Mouse (Mus musculus) kidney, adult 2 months (tissue): ENCODE results near the gene Olig2. TPM values are rescaled to one million over a fixed set of nuclear protein-coding genes. Genes with fewer than 3 reads are reported as not detected.

Experiments used
- DNase-seq: peaks from one replicate; pipeline ENCODE4 v3.0.0; 2021
- H3K27ac ChIP-seq: fragments of 200-500 bp; 2 replicates; pipeline ENCODE4 v1.5.1; 2012; ENCODE audit warnings: low read depth, low read length, control low read depth, inconsistent platforms; ENCODE audit not compliant: insufficient read depth
- H3K27me3 ChIP-seq: fragments of 200-500 bp; replicated peaks from 2 replicates; pipeline ENCODE4 v1.6.1; 2012; ENCODE audit warnings: mild to moderate bottlenecking, moderate library complexity, low read length, inconsistent platforms; ENCODE audit not compliant: control insufficient read depth, insufficient read depth
- H3K36me3 ChIP-seq: fragments of 200-500 bp; 2 replicates; pipeline ENCODE4 v1.6.1; 2012; ENCODE audit warnings: mild to moderate bottlenecking, moderate library complexity, low read length, inconsistent platforms; ENCODE audit not compliant: control insufficient read depth, insufficient read depth
- H3K4me1 ChIP-seq: fragments of 200-500 bp; 2 replicates; pipeline ENCODE4 v1.6.1; 2011; ENCODE audit warnings: low read length; ENCODE audit not compliant: control insufficient read depth, insufficient read depth
- H3K4me3 ChIP-seq: fragments of 200-500 bp; 2 replicates; pipeline ENCODE4 v1.5.1; 2011; ENCODE audit warnings: mild to moderate bottlenecking, low read depth, low read length, control low read depth; ENCODE audit not compliant: insufficient read depth
- CTCF ChIP-seq: fragments of 200-500 bp; conservative IDR thresholded peaks from 2 replicates; pipeline ENCODE4 v1.5.1; 2011; ENCODE audit warnings: low read depth, mild to moderate bottlenecking, control low read depth, low read length, moderate library complexity, mixed read lengths; ENCODE audit not compliant: insufficient read depth, insufficient read length
- POLR2A ChIP-seq: fragments of 200-500 bp; IDR thresholded peaks from one replicate; pipeline ENCODE4 v1.6.1; 2011; ENCODE audit warnings: low read depth, low read length, control low read depth
- WGBS: fragments of 180-500 bp; shearing (Covaris S2); methylation state at CpG from one replicate; pipeline ENCODE4 v1.1.7; 2018; 5-methylcytosine and 5-hydroxymethylcytosine counted together
- polyA plus RNA-seq: library from polyadenylated mRNA; depleted of rRNA; stranded (reverse); fragments of >200 nt; gene quantifications from 2 replicates; pipeline ENCODE4 v1.2.3, GENCODE M21; 2012; rRNA removed

Gene Olig2
- polyA plus RNA-seq, result 0.03 TPM in 1 of 2 replicates, not detected in the other

DNA sequence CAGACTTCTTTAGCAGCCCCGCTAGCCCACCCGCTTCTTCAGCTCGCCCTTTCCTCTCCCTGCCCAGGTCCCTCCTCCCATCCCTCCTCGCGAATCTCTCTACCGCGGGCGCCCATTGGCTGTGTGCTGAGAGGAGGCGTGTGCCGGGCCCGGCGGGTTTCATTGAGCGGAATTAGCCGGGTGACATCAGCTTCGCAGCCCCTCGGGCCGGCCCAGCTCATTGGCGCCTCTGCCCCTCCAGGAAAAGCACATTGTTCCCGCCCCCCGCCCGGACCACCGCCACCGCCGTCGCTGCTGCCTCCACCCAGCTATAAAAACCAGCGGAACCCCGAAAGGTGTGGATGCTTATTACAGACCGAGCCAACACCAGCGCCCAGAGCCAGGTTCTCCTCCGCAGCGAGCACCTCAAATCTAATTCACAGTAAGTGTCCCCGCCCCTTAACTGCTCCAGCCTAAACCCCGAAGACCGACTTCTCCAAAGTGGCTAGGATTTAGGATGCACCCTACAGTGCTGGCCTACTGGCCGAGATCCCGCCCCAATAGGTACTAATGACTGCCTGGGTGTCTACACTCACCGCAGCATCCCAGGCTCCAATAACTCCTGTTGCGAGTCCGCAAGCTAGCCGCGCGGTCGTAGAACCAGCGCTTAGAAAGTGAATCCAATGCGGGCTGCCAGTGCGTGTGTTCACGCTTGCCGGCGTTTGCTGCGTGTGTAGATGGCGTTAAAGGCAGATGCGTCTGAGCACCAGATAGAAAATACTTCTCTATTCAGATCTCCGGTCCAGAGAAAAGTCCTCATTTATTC lies at the start of gene Olig2:
Olig2 (plus strand) TSS at position 225 of the 805 bp plus-strand sequence.
- DNase-seq, result no peak
- H3K36me3 ChIP-seq, result no peaks in the 10 kb centered on the region
- H3K4me3 ChIP-seq, result no peak within 1 kb of the TSS
- 3% methylated on average over 52 of the region's 53 CpGs for WGBS
- H3K4me1 ChIP-seq, result no peaks in the 10 kb centered on the region
- peaks cover 16% of the 10 kb centered on the region for H3K27me3 ChIP-seq
- no peak for TF ChIP-seq POLR2A
- no peak for TF ChIP-seq CTCF
- no peak within 1 kb of the TSS for H3K27ac ChIP-seq

DNA sequence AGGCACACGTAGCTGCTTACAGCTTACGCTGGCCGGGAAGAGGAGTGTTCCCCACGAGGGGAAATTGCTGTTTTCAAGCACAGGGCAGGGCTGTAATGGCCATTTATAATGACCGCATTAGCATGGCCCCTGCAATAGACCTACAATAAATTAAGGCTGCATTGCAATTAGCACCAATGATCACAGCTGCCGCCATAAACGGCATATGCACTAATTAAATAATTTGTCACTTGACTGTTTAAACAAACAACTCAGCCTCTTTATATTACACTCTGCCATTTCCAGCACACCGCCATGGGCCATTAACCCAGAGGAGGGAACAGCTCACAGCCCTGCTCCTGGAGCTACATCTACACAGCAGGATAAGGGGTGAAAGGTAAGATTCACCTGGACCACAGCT lies 49.4 kb upstream of the Olig2 start:
- Histone ChIP-seq H3K27me3 (no peaks in the 10 kb centered on the region), H3K4me3 (no peak overlapping the region), H3K36me3 (no peaks in the 10 kb centered on the region), H3K27ac (no peak overlapping the region), H3K4me1 (no peaks in the 10 kb centered on the region)
- no peak for DNase-seq
- WGBS, result 10% methylated on average over 8 of the region's 8 CpGs
- no peak for TF ChIP-seq CTCF
- TF ChIP-seq POLR2A, result no peak

DNA sequence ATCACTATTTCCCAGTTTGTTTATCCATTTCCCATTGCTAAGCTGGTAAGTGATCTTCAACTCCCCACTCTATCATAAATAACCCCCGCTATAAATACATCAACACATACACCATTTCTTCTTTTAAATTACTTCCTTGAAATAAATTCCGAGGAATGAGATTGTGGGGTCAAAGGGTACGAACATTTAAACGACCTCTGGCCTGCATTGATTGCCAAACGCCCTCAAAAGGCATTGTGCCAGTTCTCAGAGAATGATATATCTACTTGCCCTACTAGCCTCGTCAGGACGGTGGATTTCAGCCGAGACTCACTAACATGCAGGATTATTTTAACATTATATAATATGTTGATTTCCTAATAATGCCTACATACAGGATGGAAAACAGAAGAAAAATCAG lies 38.2 kb upstream of the Olig2 start:
- H3K36me3 ChIP-seq, result no peaks in the 10 kb centered on the region
- 18% methylated on average over 8 of the region's 8 CpGs for WGBS
- no peak overlapping the region for H3K4me3 ChIP-seq
- no peaks in the 10 kb centered on the region for H3K4me1 ChIP-seq
- TF ChIP-seq CTCF, result no peak
- no peak for TF ChIP-seq POLR2A
- H3K27ac ChIP-seq, result no peak overlapping the region
- DNase-seq, result peak; percentile 17
- no peaks in the 10 kb centered on the region for H3K27me3 ChIP-seq

DNA sequence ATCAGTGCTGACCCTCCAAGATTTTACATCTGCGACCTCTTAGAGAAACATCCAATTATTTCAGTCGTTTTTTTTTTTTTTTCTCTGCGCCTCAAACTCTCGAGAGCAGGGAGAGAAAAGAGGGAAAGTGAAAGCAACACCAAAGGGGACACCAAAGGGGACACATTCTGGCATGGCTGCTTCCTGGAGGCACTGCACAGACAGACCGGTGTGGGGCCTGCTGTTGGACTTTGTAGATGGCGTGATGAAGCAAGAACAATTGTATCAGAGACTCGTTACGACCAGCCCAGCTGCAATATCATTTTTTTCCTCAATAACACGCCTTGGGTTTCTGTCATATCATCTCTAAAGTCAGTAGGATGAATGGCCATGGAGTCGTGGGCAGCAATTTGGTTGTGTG lies 37.6 kb upstream of the Olig2 start:
- H3K27ac ChIP-seq, result no peak overlapping the region
- no peak overlapping the region for H3K4me3 ChIP-seq
- DNase-seq, result no peak
- H3K27me3 ChIP-seq, result no peaks in the 10 kb centered on the region
- no peaks in the 10 kb centered on the region for H3K4me1 ChIP-seq
- 72% methylated on average over 10 of the region's 10 CpGs for WGBS
- no peaks in the 10 kb centered on the region for H3K36me3 ChIP-seq
- TF ChIP-seq CTCF, result no peak
- no peak for TF ChIP-seq POLR2A

DNA sequence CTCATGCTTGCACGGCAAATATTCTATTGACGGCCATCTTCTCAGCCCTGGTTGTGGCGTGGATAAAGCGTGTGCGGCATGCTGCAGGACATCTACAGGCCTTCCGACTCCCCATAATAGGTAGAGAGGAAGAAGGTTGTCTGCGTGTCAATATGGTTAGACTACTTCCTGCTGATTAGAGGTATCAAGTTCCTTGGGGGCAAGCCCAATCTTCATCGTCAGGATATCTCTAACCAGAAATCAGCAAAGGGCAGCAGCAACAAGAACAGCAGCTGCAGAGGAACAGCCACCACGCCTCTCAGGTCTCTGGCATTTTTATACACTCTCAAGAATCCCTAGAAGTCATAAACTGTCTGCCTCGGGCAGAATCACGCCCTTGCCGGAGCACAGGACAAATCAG lies 37.0 kb upstream of the Olig2 start:
- Histone ChIP-seq H3K4me1 (no peaks in the 10 kb centered on the region), H3K4me3 (no peak overlapping the region), H3K36me3 (no peaks in the 10 kb centered on the region), H3K27me3 (no peaks in the 10 kb centered on the region), H3K27ac (no peak overlapping the region)
- DNase-seq, result no peak
- TF ChIP-seq CTCF (no peak), POLR2A (no peak)
- 75% methylated on average over 12 of the region's 12 CpGs for WGBS

DNA sequence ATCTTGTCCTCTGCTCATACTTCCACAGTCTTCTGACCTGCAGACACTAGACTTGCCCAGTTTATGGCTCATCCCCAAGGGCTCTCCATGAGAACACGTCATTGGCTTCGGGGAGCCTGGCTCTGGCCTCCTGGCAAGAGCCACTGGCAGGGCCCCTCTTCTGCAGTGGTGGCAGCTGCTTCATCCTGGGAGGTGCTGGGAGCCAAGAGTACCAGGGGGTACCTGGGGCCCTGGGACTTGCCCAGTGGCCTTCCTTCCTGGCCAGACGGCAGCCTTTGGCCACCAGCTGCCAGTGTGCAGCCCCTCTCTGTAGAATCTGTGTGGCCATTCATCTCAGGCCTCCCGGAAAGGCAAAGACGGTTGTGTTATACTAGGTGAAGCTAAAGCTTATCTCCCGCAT lies 34.0 kb upstream of the Olig2 start:
- Histone ChIP-seq H3K27me3 (no peaks in the 10 kb centered on the region), H3K4me1 (no peaks in the 10 kb centered on the region), H3K36me3 (no peaks in the 10 kb centered on the region), H3K4me3 (no peak overlapping the region), H3K27ac (no peak overlapping the region)
- 89% methylated on average over 6 of the region's 6 CpGs for WGBS
- no peak for TF ChIP-seq CTCF
- no peak for TF ChIP-seq POLR2A
- DNase-seq, result no peak

DNA sequence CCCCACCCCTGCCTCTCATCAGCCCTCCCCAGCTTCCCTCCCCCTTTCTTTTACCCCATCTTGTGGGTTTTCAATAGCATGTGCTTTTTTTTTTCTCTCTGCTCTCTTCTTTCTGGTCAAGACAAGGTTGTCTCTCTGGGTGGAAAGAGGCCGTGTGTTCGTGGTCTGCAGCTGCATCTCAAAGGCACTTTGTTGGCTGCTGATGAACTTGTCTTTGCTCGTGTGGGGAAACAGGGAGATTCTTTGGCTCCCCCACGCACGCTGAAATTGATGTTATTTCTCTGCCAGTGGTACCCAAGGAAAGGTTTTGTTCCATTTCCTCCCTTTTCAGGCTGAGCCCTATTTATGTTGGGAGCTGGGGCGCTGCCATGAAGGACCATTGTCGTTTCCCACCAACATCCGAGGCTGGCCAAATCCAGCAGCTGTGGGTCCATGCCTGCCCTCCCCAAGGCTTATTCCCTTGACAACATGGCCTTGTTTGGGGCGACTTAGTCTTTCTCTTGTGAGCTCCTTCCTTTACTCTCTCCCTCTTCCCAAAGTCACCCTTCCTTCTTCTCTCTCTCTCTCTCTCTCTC lies 33.5 kb upstream of the Olig2 start:
- no peak overlapping the region for H3K27ac ChIP-seq
- no peak overlapping the region for H3K4me3 ChIP-seq
- WGBS, result 75% methylated on average over 9 of the region's 9 CpGs
- H3K27me3 ChIP-seq, result no peaks in the 10 kb centered on the region
- DNase-seq, result no peak
- no peaks in the 10 kb centered on the region for H3K4me1 ChIP-seq
- no peak for TF ChIP-seq CTCF
- TF ChIP-seq POLR2A, result no peak
- H3K36me3 ChIP-seq, result no peaks in the 10 kb centered on the region
